Mouse (Mus musculus) activated CD4-positive, CD25-positive, alpha-beta regulatory T cell, adult 4 months (primary cell): ENCODE measurements around the gene Tanc1. TPM values are rescaled to one million over a fixed set of nuclear protein-coding genes. Genes with fewer than 3 reads are reported as not detected.

Experiments used
- ATAC-seq: one replicate; pipeline ENCODE4 v1.8.0; 2017
- polyA plus RNA-seq, 2 experiments: library from polyadenylated mRNA; unstranded; fragments of 100-300 nt; shearing (Covaris generic); gene quantifications; one replicate each; pipeline ENCODE4 v1.2.1; 2017

Tanc1 gene
- polyA plus RNA-seq, 2 experiments from 2014 or later: 7.2 to 8.7 TPM

DNA sequence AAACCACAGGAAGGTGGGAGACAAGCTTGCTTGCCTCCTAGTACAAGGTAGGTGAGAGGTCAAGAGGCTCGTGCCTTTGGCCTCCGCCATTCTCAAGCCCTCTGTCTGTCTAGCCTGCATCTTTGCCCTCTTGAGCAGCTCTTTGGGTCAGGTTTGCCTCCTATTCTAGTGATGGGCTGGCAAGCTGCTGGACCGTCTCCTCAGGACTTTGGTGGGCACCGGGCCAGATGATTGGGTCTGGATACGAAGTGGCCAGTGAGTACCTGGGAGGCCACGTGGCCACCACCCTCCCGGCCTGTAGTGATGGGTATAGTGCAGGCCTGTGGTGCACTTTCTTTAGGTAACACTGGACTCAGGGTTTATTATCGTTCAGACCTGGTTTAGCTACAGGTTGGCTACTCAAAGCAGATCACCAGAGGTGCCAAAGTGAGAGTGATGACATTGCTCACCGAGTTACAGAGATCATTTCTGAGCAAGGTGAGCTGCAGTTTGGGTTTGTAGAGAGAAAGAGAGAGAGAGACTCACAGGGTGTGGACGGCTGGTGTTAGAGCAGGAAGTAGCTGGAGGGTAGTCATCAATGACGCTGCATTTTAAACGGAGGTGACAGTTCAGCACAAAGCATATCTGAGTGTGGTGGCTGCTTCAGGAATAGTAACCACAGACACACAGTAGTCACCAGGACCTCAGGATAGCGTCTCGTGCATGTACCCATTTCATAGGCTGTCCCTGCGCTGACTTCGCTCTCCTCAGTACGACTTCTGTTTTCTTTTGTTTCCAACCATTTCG lies 188.8 kb downstream of the Tanc1 start:
- ATAC-seq: no peak

DNA sequence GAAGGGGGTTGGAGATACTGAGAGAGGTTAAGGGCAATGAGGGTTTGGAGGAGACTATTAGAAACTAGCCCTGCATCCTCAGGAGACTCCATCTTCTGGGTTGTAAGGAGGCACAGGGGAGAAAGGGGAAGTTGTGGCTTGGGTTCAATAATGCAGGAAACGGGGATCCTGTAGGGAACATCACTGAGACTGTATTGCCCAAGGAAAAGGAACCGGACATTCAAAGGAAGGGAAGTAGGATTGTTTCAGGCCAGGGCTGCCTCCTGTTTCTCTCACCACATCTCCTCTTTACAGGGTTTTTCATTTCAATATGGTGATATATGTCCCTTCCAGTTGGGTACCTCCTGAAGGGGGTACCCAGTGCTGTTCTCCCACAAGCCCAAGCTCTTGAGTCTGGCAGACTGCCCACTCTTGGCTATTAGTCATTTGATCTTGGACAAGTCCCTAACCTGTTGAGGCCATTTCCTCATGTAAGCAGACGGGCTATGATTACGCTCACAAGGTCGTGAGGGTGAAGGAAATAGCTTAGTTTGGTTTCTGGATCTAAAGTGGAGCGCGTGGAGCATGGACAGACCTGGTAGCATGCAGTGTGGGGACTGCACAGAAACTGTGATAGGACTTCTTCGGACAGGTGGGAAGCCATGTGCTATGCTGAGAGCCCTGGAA lies 191.0 kb downstream of the Tanc1 start:
- ATAC-seq: no peak

DNA sequence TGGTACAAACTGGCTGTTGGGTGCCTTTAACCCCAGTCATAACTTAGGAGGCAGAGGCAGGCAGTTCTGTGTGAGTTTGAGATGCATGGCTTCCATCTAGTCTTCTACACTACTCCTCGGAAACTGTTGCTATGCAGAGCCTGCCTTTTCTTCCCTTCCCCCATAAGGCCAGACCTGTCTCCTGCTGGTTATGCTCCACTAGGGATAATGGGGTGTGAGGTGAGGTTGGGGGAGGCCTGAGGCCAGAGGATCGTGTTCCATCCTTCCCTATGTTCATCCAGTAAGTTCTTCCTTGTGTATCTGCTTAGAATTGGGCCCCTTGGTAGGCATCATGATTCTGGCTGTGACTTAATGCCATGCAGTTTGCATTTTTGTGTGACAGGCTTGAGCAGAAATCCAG lies 193.8 kb downstream of the Tanc1 start:
- ATAC-seq: no peak

DNA sequence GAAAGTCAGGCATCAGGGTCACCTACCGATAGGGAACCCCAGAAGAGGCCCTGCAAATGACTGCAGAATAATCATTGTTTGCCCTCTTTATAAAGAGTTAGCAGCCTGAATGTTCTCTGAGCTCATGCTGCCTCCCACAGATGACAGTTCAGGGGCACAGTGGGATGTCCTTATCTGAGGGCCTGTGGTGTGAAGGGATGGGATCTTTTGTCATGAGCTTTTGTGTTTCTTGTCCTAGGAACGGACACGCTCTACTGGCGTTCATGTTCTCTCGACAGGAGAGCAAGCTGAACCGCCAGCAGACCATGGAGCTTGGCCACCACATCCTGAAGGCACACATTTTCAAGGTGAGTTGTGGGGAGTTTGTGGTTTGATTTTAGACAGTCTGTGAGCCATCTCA lies 194.2 kb downstream of the Tanc1 start:
- no peak for ATAC-seq

DNA sequence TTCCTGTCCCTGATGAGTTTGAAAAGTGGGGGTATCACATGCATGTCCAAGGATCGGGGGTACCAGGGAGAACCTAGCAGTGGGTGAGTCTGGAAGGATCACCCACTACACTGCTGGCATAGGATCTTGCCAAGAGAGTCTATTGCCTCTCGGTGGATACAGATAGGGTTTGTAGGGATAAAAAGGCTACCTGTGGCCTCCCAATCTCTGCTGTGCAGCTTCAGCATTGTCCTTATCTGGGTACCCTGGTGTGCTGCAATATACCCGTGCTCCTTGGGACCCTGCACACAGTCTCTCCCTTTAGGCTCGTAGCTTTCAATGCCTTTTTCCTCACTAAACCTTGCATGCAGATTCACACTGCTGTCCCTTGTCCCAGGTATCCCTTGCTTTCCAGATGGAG lies 196.8 kb downstream of the Tanc1 start:
- no peak for ATAC-seq

DNA sequence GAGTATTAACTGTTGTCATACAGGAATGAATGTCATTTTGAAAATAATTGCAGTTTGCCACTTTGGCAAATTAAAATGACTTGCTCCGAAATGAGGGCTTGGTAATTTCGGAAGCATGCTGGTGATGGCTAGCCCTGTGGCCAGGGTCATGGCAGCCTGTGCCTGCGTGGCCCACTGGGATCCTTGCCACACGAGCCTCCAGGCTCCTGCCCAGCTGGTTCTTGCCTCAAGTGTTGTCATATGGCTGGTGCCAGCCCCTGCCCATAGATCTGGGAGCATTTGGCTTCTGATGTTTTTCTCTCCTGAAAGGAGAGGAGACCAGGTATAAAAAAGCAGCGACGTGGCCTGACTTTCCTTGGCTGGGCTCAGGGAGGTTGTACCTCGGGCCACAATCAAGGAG lies 198.2 kb downstream of the Tanc1 start:
- ATAC-seq: no peak

DNA sequence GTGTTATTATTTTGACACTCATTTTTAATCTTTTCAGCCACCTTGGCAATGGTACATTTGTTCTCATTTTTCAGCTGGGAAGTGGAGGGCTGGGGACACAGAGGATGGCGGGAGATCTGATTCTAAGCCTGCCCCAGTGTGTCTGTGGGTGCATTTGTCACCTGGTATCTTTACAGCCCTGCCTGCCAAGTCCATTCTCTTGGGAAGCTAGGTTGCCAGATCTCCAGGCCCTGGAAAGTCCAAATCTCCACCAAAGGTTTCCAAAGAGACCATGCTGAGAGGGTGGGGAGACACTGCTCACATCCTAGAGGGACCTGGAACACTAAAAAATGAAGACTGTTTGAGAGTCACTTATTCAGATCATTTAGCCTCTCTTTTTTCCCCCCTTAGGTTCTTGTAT lies 199.4 kb downstream of the Tanc1 start:
- ATAC-seq: no peak

DNA sequence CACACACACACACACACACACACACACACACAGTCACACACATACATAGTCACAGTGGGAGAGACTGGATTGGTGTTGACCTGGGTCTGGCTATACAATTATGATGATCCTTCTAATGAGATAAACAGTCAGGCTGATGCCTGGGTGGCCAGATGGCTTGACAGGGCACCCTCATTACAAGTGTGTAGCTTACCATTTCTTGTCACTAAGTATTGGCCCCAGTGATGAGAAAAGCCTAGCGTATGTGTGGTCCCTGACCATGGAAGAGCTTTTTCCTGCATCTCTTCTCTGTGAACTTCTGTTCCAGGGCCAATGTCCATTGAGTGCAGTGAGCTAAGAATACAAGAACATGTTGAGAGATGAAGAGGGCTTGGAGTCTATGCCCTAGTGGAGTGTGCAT lies 200.8 kb downstream of the Tanc1 start:
- no peak for ATAC-seq

DNA sequence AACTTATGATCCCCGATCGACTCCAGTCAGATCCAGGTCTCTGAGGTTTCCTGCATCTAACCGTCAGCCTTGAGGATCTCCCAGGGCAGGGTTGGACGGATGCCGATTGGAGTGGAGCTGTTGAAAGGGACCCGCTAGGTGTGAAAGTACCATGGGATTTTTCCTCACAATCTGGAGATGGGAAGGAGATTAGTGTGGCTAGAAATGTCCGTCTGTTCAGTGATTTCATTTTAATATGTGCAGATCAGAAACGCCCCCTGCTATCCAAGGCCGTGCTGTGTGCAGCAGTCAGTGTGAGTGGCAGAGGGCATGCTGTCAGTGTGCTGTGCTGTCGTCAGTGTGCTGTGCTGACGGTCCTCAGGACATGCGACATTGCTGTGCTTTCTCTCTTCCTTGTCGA lies 201.6 kb downstream of the Tanc1 start:
- no peak for ATAC-seq

DNA sequence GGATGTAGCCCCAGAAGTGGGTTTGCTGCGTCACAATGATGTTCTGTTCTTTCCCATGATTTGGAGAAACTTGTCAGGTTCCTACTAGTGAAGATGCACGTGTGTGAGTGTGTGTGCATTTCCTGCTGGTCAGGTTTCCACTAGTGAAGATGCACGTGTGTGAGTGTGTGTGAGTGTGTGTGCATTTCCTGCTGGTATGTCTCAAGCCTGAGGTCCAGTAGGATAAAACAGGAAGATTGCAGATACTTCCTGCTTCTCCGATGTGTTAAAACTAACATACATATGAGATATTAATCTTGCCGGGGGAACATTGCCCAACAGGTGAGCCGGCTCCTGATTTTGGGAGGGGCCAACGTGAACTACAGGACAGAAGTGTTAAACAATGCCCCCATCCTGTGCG lies 203.2 kb downstream of the Tanc1 start:
- no peak for ATAC-seq

DNA sequence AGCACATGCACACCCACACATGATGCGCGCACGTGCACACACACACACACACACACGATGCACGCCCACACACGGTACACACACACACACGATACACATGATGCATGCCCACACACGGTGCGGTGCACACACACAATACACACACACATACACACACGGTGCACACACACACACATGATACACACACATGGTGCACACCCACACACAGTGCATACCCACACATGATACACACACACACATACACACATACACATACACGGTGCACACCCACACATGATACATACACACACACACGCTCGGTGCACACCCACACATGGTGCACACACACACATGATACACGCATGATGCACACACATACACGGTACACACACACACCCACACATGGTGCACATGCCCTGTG lies 206.8 kb downstream of the Tanc1 start:
- no peak for ATAC-seq

DNA sequence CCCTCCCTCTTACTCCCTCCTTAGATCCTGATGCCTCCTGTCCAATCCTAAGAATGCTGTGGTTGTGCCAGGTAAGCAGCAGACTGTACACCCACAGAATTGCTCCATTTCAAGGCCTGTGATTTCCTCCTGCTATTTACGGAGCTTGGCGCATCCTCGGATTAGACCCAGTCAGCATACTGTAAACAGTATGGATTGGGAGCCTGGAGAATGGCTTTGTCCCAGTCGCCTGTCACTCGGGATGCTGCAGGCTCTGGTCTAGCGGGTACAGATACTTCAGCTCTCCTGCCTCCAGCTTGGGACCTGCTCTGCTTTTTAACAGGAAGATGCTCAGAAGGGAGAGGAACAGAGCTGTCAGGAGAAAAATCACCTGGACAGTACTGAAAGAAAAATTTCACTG lies 207.6 kb downstream of the Tanc1 start:
- ATAC-seq: no peak

DNA sequence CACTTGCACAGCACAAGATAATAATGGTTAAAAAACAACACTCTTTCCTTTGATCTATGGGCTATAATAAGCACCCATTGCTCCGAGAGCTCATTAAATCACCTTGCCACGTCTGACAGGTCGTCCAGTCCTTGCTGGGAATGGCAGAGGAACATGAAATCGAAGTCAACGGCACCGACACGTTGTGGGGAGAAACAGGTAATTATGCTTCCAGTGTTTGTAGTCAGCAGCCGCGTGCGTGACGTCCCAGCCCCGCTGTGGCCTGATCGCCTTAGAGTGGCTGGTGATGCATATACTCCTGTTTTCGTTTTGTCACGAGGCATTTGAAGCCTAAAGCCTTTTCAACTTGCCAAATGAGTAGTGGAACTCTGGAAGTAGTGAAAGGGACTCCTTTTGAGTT lies 208.2 kb downstream of the Tanc1 start:
- ATAC-seq: no peak

DNA sequence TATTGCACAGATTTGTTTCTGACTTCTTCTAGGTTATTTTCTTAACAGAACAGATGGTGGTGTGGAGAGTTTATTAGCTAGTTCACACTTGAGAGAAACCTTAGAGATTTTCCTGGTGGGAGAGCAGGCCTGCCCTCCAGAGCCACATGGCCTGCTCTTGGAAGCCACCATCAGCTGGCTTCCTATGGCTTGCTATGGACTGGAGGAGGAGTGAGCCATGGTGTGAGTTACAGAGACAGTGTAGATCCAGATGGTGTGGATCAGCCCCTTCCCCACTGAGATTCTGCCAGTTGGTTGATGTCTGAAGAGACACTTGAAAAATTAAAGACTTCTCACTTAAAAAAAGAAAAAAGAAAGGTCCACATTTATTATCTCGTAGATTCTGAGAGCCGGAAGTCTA lies 209.2 kb downstream of the Tanc1 start:
- ATAC-seq: no peak

DNA sequence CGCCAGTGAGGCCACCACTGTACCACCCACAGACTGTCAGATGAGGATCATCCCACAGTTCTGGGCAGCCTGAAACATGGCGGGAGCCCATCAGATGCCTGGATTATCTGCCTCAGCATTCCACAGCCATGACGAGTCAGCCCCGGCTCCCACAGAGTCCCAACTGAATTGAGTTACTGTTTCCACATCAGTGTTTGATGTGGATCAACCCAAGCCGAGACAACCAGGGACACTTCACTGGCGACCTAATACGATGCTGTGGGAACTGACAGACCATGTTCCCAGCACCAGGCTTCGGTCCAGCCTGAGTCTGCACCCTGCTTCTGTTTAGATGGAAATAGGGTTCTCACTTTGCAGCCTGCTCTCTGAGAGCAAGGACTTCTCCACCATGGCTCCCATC lies 212.4 kb downstream of the Tanc1 start:
- no peak for ATAC-seq

DNA sequence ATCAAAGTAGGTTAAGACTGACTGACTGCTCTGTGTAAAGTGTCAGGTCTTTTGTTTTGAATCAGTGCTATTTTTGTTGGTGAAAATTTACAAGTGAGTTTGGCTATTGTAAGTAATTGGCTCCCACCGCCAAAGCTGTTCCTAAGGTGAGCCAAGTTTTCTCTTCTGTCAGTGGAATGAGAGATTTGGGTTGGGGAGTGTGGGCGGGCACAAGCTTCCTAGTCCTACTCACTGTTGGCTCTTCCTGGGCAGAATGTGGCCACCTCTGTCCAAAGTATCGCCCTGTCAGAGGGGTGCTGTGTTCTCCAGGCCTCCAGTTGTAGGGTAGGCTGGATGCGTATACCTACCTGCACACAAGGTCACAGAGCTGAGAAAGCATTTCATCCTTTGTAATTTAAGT lies 213.5 kb downstream of the Tanc1 start:
- no peak for ATAC-seq

DNA sequence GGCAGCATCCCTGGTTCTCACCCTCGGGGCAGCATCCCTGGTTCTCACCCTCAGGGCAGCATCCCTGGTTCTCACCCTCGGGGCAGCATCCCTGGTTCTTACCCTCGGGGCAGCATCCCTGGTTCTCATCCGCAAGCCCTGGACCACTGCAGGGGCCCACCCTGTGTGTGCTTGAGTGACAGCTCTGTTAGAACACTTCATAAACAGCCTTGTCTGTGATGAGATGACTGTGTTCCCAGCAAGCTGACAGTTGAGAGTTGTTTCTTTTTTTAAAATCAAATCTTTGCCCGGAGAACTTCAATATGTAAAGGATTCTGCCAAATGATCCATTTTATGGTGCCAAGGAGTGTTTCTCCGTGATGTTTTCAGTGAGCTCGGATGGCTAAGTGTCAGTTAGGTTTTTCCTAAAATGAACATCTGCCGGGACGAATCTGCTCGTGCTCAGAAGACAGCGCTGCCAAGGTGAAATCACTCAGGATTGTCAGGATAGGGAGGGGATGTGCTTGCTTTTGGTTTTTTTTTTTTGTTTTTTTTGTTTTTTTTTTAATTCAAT lies 216.3 kb downstream of the Tanc1 start:
- no peak for ATAC-seq

DNA sequence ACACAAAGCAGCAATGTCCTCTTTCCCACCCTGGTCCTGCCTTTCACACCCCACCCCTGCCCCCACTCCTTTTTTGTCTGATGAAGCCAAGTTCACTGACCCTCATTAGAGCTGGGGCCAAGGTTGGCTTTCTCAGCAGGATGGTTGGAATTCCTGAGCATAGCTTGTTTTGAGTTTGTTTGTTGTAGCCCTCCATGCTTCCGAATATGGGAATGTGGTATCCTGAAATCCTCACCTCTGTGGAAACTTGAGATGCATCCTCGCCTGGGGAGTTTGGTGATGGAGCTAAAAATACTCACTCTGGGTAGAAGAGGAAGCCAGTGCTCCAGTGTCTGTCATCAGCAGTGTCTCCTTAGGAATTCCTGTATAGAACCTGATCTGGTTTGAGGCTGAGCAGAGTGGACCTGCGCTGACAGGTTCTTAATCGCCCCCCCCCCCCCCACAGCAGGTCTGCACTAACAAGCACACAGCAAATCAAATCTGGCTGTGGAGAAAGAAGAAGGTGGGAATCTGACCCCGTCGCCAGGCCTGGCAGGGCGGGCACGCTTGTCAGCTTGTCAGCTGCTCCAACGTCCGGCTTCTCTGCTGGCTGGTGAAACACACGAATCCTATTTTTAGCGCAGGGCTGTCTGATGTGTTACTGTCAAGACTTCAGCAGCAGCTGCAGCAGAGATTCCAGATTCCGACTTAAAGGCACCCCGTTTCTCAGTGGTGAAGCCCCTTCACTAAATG lies 217.1 kb downstream of the Tanc1 start:
- ATAC-seq: no peak

DNA sequence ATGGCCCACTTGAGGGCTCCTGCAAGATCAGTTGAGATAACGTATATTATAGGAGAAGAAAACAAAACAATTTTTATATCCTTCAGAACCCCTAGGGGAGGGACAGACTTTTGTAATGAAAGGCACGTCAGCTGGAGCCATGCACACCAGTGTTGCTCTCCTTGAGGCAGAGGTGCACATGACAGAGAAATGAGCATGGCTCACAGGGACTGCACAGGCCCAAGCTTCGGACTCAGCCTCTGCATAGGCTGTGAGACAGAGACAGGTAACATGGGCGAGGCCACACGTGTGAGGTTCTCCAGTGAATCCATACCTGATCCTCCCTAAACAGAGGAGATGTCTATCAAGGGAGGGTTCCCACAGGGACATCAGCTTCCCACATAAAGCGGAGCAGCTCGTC lies 217.9 kb downstream of the Tanc1 start:
- no peak for ATAC-seq

DNA sequence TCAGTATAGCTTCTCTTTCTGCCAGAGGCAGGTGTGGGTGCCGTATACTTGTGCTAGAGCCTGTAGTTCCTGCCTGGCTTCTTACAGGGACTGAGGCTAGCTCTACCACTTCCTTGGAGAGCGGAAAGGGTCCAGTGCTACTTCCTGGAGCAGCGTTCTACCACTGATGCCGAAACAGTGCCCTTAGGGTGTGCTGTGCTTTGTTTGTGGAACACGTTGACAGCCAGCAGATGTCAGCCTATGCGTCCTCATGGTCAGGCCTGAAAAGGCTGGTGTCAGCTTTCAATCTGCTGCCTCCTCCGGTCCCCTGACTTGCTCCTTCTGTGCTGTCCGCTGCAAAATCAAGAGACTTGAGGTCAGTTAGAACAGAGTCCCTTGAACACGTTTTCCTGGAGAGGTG lies 218.3 kb downstream of the Tanc1 start:
- ATAC-seq: no peak

DNA sequence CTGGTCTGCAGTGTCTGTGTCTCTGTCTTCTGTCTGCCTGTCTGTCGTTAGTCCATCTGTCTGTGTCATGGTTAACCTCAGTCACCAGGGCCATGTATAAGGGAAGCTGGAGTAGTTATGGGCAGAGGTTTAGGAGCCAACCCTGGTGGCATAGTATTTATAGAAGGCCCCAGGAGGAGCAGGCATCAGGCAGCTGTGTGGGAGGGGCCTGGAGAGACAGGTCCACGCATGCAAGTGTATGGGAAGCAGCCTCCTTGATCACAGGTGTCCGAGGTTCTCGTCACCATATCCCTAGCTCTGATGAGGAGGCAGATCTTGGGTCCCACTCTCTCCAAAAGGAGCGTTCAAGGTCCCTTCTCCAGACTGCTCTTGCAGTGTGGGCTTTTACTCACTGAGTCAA lies 219.1 kb downstream of the Tanc1 start:
- no peak for ATAC-seq

DNA sequence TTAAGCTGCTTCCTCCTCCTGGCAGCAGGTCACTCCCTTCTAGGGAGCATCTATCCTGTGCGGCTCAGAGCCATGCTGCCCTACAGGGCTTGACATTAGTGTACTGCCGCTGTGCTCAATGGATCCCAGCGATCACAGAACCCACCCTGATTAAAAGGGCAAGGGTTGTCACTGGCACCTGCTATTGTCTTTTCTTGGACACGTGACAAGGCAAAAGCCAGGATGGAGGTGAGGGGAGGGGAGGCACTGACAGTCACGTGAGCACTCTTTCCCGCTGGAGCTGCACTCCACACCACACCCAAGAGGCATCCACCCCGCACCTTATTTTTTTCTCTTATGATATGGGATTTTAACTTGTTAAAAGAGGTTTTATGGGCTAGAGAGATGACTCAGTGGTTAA lies 220.0 kb downstream of the Tanc1 start:
- ATAC-seq: no peak

DNA sequence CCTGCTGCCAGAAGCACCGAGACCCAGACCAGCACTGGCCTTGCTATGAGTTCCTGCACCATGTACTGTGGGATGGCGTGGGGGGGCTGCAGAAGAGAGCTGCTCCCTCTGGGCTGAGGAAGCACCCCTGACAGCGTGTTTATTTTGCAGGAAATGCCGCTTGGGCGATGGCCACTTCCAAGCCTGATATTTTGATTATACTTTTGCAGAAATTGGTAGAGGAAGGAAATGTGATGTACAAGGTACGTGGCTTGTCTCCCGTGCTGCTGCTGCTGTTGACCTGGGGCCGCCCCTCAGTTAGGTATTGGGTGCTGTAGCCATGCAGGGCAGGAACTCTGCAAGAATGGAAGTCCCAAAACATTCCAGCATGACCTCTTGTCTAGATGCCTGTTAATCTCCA lies 227.0 kb downstream of the Tanc1 start:
- no peak for ATAC-seq

DNA sequence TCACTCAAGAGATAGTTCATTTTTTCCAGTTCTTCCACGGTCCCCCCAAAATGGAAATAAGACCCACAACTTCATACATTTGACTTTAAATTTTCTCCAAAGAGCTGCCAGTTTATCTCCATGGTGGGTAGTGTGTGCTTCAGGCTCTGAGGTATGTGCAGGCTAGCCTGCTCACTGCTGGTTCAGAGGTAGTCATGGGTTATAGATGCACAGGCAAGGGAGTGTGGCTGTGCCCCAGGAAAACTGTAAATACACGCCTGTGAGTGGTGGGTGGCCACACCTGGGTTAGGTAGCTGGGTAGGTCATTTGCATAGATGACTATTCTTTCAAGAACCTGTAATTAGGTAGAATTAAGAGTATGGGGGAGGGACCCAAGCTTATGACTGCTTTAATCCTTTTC lies 227.9 kb downstream of the Tanc1 start:
- ATAC-seq: no peak
